Mouse (Mus musculus) ovary, adult 18-20 months (tissue): ENCODE results near the gene Hand2.

ENCODE experiments used
- DNase-seq: peaks from one replicate; pipeline ENCODE4 v3.0.0; 2022; ENCODE audit warnings: low spot score, mixed read lengths

Gene Hand2

DNA sequence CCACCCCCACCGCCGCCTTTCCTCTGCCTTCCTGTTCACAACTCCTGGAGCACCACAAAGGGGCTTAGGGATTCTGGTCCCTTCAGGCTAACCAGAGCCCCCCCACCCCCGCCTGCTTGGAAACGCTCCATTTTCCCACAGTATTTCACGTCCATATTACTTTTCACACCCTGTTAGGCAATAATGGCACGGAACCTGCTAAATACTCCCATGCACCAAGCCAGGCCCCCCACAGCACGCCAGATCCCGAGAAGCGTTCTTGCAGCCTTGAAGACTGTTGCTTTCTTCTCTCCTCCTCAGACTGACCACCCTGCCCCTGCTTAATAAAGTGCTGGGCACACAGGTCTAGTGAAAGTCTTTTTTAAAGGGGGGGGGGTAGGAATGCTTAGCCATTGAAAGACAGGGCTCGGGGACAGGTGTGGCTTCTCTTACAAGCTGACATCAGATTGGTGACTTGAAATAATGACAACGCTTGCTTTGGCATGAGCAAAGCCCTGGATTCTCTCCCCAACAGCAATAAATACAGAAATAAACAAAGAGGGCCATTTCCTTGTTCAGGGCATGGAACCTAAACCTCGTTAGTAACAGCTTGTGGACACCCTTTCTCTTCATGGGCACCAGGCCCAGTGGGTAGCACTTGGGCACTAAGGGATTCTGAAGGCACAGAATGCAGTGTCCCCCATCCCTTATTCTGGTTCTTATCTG lies 21.8 kb downstream of the Hand2 start:
- no peak for DNase-seq

DNA sequence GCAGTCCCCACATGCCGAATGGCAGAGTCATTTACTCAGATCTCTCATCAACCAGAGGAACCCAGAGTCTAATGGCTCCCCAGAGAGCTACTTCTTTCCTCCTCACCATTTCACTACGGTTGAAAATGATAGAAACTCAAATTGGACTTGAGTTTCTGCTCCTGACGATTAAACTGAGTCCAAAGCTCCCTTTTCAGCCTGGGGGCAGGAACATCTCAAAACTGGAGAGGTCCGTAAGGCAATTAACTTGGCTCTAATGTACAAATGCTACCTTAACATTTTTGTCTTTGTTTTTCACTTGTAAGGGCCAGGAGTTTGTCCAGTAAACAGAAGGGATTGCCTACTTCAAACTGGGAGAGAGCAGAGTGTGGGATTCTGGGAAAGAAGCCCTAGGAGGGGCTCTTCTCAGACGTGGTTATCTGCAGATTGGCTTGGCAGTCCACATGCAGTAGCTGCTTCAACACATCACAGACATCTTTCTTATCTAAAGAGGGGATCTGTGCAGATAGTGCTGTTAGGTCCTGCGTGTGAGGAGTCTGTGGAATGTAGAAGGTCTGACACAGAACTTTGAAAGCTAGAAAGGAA lies 23.0 kb downstream of the Hand2 start:
- no peak for DNase-seq

- DNase-seq = no peak
Observed at GRCm38 (mm10) chr8:57344956-57345870, 24.4 kb downstream of the Hand2 start.

- DNase-seq = no peak
Observed at GRCm38 (mm10) chr8:57346371-57346770, 25.6 kb downstream of the Hand2 start.

- no peak for DNase-seq
Observed at GRCm38 (mm10) chr8:57347141-57347540, 26.4 kb downstream of the Hand2 start.

DNA sequence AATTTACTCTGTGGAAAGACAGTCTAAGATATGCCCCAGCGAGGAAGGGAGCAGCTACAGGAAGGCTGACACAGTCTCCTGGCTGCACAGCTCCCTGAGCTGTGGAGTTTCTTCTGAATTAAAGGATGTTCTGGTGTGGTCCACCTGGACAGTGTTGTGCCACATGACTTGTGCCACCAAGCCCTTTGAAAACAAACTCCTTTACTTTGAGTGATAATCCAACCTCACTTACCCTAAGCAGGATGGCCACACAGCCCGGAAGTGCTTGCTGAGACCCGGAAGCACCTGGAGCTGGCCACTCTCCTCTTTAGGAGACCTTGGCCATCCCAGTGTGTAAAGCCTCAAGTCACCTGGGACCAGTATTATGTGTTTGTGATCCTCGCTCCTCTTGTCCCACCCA lies 27.5 kb downstream of the Hand2 start:
- DNase-seq = no peak

DNA sequence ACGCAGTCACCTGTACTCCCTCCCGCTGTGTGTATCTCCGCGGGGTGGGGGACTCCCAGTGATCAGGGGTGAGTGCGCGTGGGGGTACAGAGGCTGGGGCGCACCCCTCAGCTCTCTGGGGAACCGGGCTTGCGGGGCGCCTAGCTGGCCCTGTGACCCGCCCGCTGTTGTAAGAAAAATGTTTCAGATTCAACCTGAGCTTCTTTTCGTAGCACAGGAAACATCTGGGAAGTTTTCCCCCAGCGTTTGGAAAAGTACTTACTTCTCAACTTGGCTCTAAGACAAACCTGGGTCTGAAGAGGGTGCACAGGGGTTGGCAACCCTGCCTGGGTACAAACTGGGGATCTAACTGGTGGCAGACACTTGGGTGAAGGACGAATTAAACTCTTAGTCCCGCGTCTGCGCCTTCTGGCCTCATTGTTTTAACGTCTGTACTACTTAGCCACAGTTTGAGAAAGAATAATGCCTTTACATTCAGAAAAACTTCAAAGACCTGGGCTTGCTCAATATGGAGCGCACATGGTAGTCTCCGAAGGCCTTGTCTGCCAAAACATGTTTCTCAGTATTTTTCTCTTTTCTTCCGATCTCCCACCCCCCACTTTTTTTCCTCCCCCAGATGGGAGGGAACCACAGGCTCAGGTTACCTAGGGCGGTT lies 28.2 kb downstream of the Hand2 start:
- no peak for DNase-seq

GRCm38 (mm10) chr8:57351861-57352260 lies 31.1 kb downstream of the Hand2 start:
- no peak for DNase-seq

GRCm38 (mm10) chr8:57353346-57354305 lies 32.8 kb downstream of the Hand2 start:
- no peak for DNase-seq

DNA sequence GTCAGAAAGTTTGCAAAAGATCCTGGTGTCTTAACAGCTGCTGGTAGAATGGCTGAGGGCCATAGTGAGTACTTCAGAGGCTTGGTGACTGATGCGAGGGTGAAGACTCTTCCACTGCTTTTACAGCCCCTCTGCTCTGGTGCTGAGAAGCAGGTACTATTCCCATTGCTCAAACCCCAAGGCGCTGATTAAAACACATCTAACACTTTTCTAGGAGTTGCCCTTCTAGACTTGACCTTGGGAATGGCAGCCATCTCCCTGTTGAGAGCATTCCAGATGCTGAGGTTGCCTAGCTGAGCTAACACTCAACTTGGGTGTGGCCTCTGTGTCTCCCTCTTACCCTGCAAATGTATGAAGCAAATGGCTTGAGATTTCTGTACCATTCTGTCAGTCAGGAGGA lies 34.1 kb downstream of the Hand2 start:
- DNase-seq = no peak

GRCm38 (mm10) chr8:57356529-57357325 lies 35.9 kb downstream of the Hand2 start:
- DNase-seq = no peak

DNA sequence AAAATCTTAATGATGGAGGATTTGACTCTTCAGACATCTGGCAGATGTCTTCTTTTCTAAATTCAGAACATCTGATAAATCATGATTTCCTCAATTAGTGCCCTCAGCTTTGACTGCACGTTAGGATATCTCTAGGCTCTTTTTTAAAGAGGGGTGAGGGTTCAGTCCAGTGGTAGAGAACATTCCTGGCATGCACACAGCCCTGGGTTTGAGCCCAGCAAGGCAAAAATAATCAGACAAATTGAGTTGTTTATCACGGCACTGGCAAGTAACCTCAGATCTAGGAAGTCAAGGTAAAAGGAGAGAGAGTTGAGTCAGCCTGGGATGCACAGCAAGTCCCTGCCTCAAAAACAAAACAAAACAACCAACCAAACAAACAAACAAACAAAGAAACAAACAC lies 39.7 kb downstream of the Hand2 start:
- DNase-seq = no peak

DNA sequence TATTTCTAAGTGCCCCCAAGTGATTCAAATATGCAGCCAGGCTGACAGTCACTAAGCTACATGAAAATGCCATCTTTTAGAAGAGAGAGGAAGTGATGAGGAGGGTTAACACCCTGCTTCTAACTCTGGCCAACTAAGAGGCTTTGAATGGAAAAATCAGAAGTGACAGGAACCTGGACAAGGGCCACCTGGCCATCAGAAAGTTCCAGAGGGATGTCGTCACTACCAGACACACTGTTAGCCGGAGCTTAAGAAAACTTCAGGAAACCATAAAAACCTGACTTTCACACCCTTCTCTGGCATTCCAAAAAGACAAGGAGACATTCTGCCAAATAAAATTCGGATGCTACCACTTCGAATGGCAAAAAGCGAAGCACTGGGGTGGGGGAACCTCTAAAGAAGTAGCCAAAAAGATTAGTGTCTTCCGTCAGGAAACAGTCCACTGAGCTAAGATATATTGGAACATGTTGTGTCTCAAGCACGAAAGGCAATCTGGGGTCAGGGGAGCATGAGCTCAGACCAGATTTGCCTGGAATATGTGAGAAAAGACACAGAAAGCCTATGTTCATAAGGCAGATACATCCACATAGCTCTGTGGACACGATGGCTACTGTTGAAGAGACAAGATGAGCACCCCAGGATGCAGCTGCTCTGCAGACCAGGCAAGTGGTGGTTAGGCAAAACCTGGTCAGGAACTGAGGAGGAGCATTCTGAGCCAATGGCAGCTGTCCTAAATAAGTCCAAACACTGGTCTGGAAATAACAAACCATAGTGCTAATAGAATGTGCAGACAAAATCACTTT lies 40.4 kb downstream of the Hand2 start:
- no peak for DNase-seq

GRCm38 (mm10) chr8:57362881-57363280 lies 42.1 kb downstream of the Hand2 start:
- no peak for DNase-seq

- no peak for DNase-seq
Observed at GRCm38 (mm10) chr8:57374044-57374443, 53.3 kb downstream of the Hand2 start.
